Mouse (Mus musculus) heart, embryonic 16.5 days (tissue): ENCODE data around the gene Relb. TPM values are rescaled to one million over a fixed set of nuclear protein-coding genes. Genes with fewer than 3 reads are reported as not detected.
"Not testable (repeated sequence)": the region's sequence is repeated elsewhere in the genome, so short reads cannot be mapped to it uniquely, and the experiment has no call there.

Source experiments
- ATAC-seq: fragments of 200-750 bp; cut with Nextera tagmentation; replicated peaks from 2 replicates; pipeline ENCODE4 v1.8.0; 2017; ENCODE audit warnings: moderate number of reproducible peaks; ENCODE audit not compliant: insufficient read depth, low FRiP score; ENCODE audit errors: extremely low read depth
- H3K27ac ChIP-seq: fragments of 300-500 bp; sonication (generic); 2 replicates; pipeline ENCODE4 v1.5.1; 2014; ENCODE audit warnings: mild to moderate bottlenecking, low read length, control low read depth, moderate library complexity
- H3K27me3 ChIP-seq: fragments of 300-500 bp; sonication (generic); 2 replicates; pipeline ENCODE4 v1.6.1; 2014; ENCODE audit warnings: low read length, mixed read lengths; ENCODE audit not compliant: control insufficient read depth, insufficient read depth
- H3K36me3 ChIP-seq: fragments of 300-500 bp; sonication (generic); 2 replicates; pipeline ENCODE4 v1.6.1; 2014; ENCODE audit not compliant: control insufficient read depth, insufficient read depth
- H3K4me1 ChIP-seq: fragments of 300-500 bp; sonication (generic); 2 replicates; pipeline ENCODE4 v1.6.1; 2014; ENCODE audit warnings: low read length, mixed read lengths; ENCODE audit not compliant: control insufficient read depth, insufficient read depth
- H3K4me2 ChIP-seq: fragments of 300-500 bp; sonication (generic); 2 replicates; pipeline ENCODE4 v1.6.1; 2014; ENCODE audit warnings: low read depth, mild to moderate bottlenecking, control low read depth, low read length
- H3K4me3 ChIP-seq: fragments of 300-500 bp; sonication (generic); 2 replicates; pipeline ENCODE4 v1.5.1; 2014; ENCODE audit warnings: mild to moderate bottlenecking, control low read depth, low read length
- H3K9ac ChIP-seq: fragments of 300-500 bp; sonication (generic); 2 replicates; pipeline ENCODE4 v1.6.1; 2014; ENCODE audit warnings: low read length, control low read depth
- H3K9me3 ChIP-seq: fragments of 300-500 bp; sonication (generic); replicated peaks from 2 replicates; pipeline ENCODE4 v1.6.1; 2016; ENCODE audit warnings: low read length; ENCODE audit not compliant: control insufficient read depth
- WGBS: fragments of 180-500 bp; shearing (Covaris S2); extraction: QIAGEN DNeasy Blood & Tissue Kit; methylation state at CpG from one replicate; pipeline ENCODE4 v1.1.7; 2014; 5-methylcytosine and 5-hydroxymethylcytosine counted together
- polyA plus RNA-seq: library from polyadenylated mRNA; unstranded; fragments of >200 nt; fragmentation: Nextera tagmentation; extraction: Ambion mirVana; gene quantifications from 2 replicates; pipeline ENCODE4 v1.2.1, GENCODE M21; 2015

Gene Relb
- polyA plus RNA-seq, 1 experiment from 2014 or later: 12.4 TPM

- ATAC-seq: no peak
- H3K4me2 ChIP-seq: no peak overlapping the region
- H3K4me3 ChIP-seq: no peak overlapping the region
- 0 out of 2 replicates have a peak, but pooled peaks cover 4% of the 10 kb centered on the region for H3K4me1 ChIP-seq
- H3K36me3 ChIP-seq: no peaks in the 10 kb centered on the region
- H3K27me3 ChIP-seq: no peaks in the 10 kb centered on the region
- no peak overlapping the region for H3K27ac ChIP-seq
- H3K9me3 ChIP-seq: no peaks in the 10 kb centered on the region
- H3K9ac ChIP-seq: no peak overlapping the region
- WGBS: 42% methylated on average over 6 of the region's 6 CpGs
Measured at GRCm38 (mm10) chr7:19622241-19622640, 7.0 kb downstream of the Relb start.

GRCm38 (mm10) chr7:19620811-19621210, 8.4 kb downstream of the Relb start:
- no peak overlapping the region for H3K9ac ChIP-seq
- WGBS: 88% methylated on average over 7 of the region's 7 CpGs
- no peak for ATAC-seq
- 0 out of 2 replicates have a peak, but pooled peaks cover 4% of the 10 kb centered on the region for H3K4me1 ChIP-seq
- no peaks in the 10 kb centered on the region for H3K27me3 ChIP-seq
- no peak overlapping the region for H3K4me2 ChIP-seq
- no peak overlapping the region for H3K4me3 ChIP-seq
- no peaks in the 10 kb centered on the region for H3K9me3 ChIP-seq
- no peaks in the 10 kb centered on the region for H3K36me3 ChIP-seq
- no peak overlapping the region for H3K27ac ChIP-seq

GRCm38 (mm10) chr7:19619004-19619801, 10.0 kb downstream of the Relb start:
- Histone ChIP-seq H3K27ac (no peak overlapping the region), H3K4me1 (0 out of 2 replicates have a peak, but pooled peaks cover 4% of the 10 kb centered on the region), H3K36me3 (no peaks in the 10 kb centered on the region), H3K4me2 (peak overlapping the region; percentile 67), H3K9me3 (no peaks in the 10 kb centered on the region), H3K27me3 (no peaks in the 10 kb centered on the region), H3K4me3 (peak overlapping the region; percentile 40), H3K9ac (peak overlapping the region; percentile 54)
- 7% methylated on average over 35 of the region's 35 CpGs for WGBS
- ATAC-seq: peak; percentile 75

GRCm38 (mm10) chr7:19615036-19615577, 14.1 kb downstream of the Relb start:
- Histone ChIP-seq H3K27ac (no peak overlapping the region), H3K9me3 (no peaks in the 10 kb centered on the region), H3K36me3 (0 out of 2 replicates have a peak, but pooled peaks cover 4% of the 10 kb centered on the region), H3K27me3 (no peaks in the 10 kb centered on the region), H3K9ac (no peak overlapping the region), H3K4me1 (0 out of 2 replicates have a peak, but pooled peaks cover 4% of the 10 kb centered on the region), H3K4me2 (no peak overlapping the region), H3K4me3 (no peak overlapping the region)
- no peak for ATAC-seq
- WGBS: 77% methylated on average over 12 of the region's 12 CpGs

- Histone ChIP-seq H3K27ac (no peak overlapping the region), H3K9ac (no peak overlapping the region), H3K4me2 (no peak overlapping the region), H3K4me1 (no peaks in the 10 kb centered on the region), H3K36me3 (0 out of 2 replicates have a peak, but pooled peaks cover 4% of the 10 kb centered on the region), H3K27me3 (no peaks in the 10 kb centered on the region), H3K4me3 (no peak overlapping the region), H3K9me3 (no peaks in the 10 kb centered on the region)
- 78% methylated on average over 5 of the region's 5 CpGs for WGBS
- no peak for ATAC-seq
Measured at GRCm38 (mm10) chr7:19610969-19611368, 18.3 kb downstream of the Relb start.

- no peaks in the 10 kb centered on the region for H3K4me1 ChIP-seq
- no peak for ATAC-seq
- no peak overlapping the region for H3K4me3 ChIP-seq
- H3K9ac ChIP-seq: no peak overlapping the region
- no peak overlapping the region for H3K27ac ChIP-seq
- H3K36me3 ChIP-seq: 0 out of 2 replicates have a peak, but pooled peaks cover 4% of the 10 kb centered on the region
- no peaks in the 10 kb centered on the region for H3K9me3 ChIP-seq
- no peaks in the 10 kb centered on the region for H3K27me3 ChIP-seq
- 83% methylated on average over 12 of the region's 12 CpGs for WGBS
- no peak overlapping the region for H3K4me2 ChIP-seq
Measured at GRCm38 (mm10) chr7:19609641-19610332, 19.5 kb downstream of the Relb start.

GRCm38 (mm10) chr7:19607291-19607690, 21.9 kb downstream of the Relb start:
- H3K36me3 ChIP-seq: 0 out of 2 replicates have a peak, but pooled peaks cover 4% of the 10 kb centered on the region
- ATAC-seq: no peak

GRCm38 (mm10) chr7:19604606-19605214, 24.5 kb downstream of the Relb start:
- ATAC-seq, H3K27me3 ChIP-seq, H3K9ac ChIP-seq, H3K9me3 ChIP-seq: not testable (repeated sequence)
- peak overlapping the region; percentile 91 for H3K4me2 ChIP-seq
- H3K4me3 ChIP-seq: peak overlapping the region; percentile 80
- peaks cover 11% of the 10 kb centered on the region for H3K36me3 ChIP-seq
- peaks cover 23% of the 10 kb centered on the region for H3K4me1 ChIP-seq
- 61% methylated on average over 10 of the region's 10 CpGs for WGBS
- peak overlapping the region; percentile 48; the same call in 1 of the 2 replicates for H3K27ac ChIP-seq

More at GRCm38 (mm10) chr7:19607291-19607690, 21.9 kb downstream of the Relb start:
- H3K4me2 ChIP-seq: no peak overlapping the region
- H3K4me3 ChIP-seq: no peak overlapping the region
- 77% methylated on average over 5 of the region's 5 CpGs for WGBS
- no peak overlapping the region for H3K9ac ChIP-seq
- H3K27ac ChIP-seq: no peak overlapping the region
- H3K9me3 ChIP-seq: no peaks in the 10 kb centered on the region
- H3K27me3 ChIP-seq: no peaks in the 10 kb centered on the region
- peaks cover 12% of the 10 kb centered on the region for H3K4me1 ChIP-seq
